Mouse (Mus musculus): ENCODE measurements around the gene Styxl1. TPM values are rescaled to one million over a fixed set of nuclear protein-coding genes. Genes with fewer than 3 reads are reported as not detected.
A peak's percentile ranks its signal among the peaks of the same experiment; 100 is the strongest.

Styxl1 gene
- total and polyA plus RNA-seq, 2 experiments from 2014 or later = 0.42 TPM; not detected in 1

GRCm38 (mm10) chr5:135743741-135744609 is 34.2 kb downstream of the Styxl1 start, which contains the start of gene Tmem120a:
Gene Tmem120a, minus strand, starts transcription at chr5:135744448.
- H3K4me2 ChIP-seq (ENCODE audit: low read depth, low read length) = peak within 1 kb of the TSS; percentile 93
- peak within 1 kb of the TSS; percentile 85 for H3K9ac ChIP-seq (replicated peaks; ENCODE audit: low read depth, low read length)
- H3K27me3 ChIP-seq (ENCODE audit: control insufficient read depth, insufficient read depth, low read length) = no peaks in the 10 kb centered on the region
- under 1% methylated on average over 59 of the region's 60 CpGs for WGBS
- H3K9me3 ChIP-seq (replicated peaks; ENCODE audit: control insufficient read depth, low read length) = peaks cover 6% of the 10 kb centered on the region; the same call in 1 of the 2 replicates
- 0 out of 2 replicates have a peak, but pooled peaks cover 17% of the 10 kb centered on the region for H3K4me1 ChIP-seq (ENCODE audit: control insufficient read depth, insufficient read depth)
- ATAC-seq (ENCODE audit: insufficient read depth, low read depth) = peak; percentile 96
- peak within 1 kb of the TSS; percentile 92 for H3K4me3 ChIP-seq (ENCODE audit: low read depth, low read length)
- TF ChIP-seq EP300 (IDR thresholded peaks at IDR 0.05; ENCODE audit: low read depth) (peak; percentile 67; the same call in 1 of the 2 replicates), CTCF (IDR thresholded peaks at IDR 0.05; ENCODE audit: low read depth) (no peak)
- peaks cover 18% of the 10 kb centered on the region for H3K36me3 ChIP-seq (replicated peaks; ENCODE audit: control insufficient read depth, insufficient read depth, low read length)
- peak within 1 kb of the TSS; percentile 84 for H3K27ac ChIP-seq (ENCODE audit: low read depth)
- DNase-seq (ENCODE audit: low spot score) = peak; percentile 90

GRCm38 (mm10) chr5:135742941-135743740 is 35.0 kb downstream of the Styxl1 start:
- 0 out of 2 replicates have a peak, but pooled peaks cover 17% of the 10 kb centered on the region for H3K4me1 ChIP-seq (ENCODE audit: control insufficient read depth, insufficient read depth)
- peak overlapping the region; percentile 84; the same call in 1 of the 2 replicates for H3K27ac ChIP-seq (ENCODE audit: low read depth)
- peak overlapping the region; percentile 93 for H3K4me2 ChIP-seq (ENCODE audit: low read depth, low read length)
- H3K4me3 ChIP-seq (ENCODE audit: low read depth, low read length) = peak overlapping the region; percentile 92
- peaks cover 18% of the 10 kb centered on the region for H3K36me3 ChIP-seq (replicated peaks; ENCODE audit: control insufficient read depth, insufficient read depth, low read length)
- WGBS = 22% methylated on average over 18 of the region's 18 CpGs
- no peaks in the 10 kb centered on the region for H3K27me3 ChIP-seq (ENCODE audit: control insufficient read depth, insufficient read depth, low read length)
- ATAC-seq (ENCODE audit: insufficient read depth, low read depth) (peak; percentile 31), DNase-seq (ENCODE audit: low spot score) (peak; percentile 57)
- peak overlapping the region; percentile 85 for H3K9ac ChIP-seq (replicated peaks; ENCODE audit: low read depth, low read length)
- H3K9me3 ChIP-seq (replicated peaks; ENCODE audit: control insufficient read depth, low read length) = peaks cover 6% of the 10 kb centered on the region; the same call in 1 of the 2 replicates
- no peak for TF ChIP-seq CTCF (IDR thresholded peaks at IDR 0.05; ENCODE audit: low read depth)
- TF ChIP-seq EP300 (IDR thresholded peaks at IDR 0.05; ENCODE audit: low read depth) = no peak

GRCm38 (mm10) chr5:135742156-135742555 is 36.0 kb downstream of the Styxl1 start:
- H3K27me3 ChIP-seq (ENCODE audit: control insufficient read depth, insufficient read depth, low read length) = no peaks in the 10 kb centered on the region
- no peak for DNase-seq (ENCODE audit: low spot score)
- 51% methylated on average over 10 of the region's 10 CpGs for whole genome bisulfite sequencing
- no peaks in the 10 kb centered on the region for H3K9me3 ChIP-seq (replicated peaks; ENCODE audit: control insufficient read depth, low read length)
- 0 out of 2 replicates have a peak, but pooled peaks cover 17% of the 10 kb centered on the region for H3K4me1 ChIP-seq (ENCODE audit: control insufficient read depth, insufficient read depth)
- H3K9ac ChIP-seq (replicated peaks; ENCODE audit: low read depth, low read length) = no peak overlapping the region
- TF ChIP-seq CTCF (IDR thresholded peaks at IDR 0.05; ENCODE audit: low read depth) (no peak), EP300 (IDR thresholded peaks at IDR 0.05; ENCODE audit: low read depth) (no peak)
- no peak overlapping the region for H3K27ac ChIP-seq (ENCODE audit: low read depth)
- H3K36me3 ChIP-seq (replicated peaks; ENCODE audit: control insufficient read depth, insufficient read depth, low read length) = peaks cover 18% of the 10 kb centered on the region
- ATAC-seq (ENCODE audit: insufficient read depth, low read depth) = no peak
- no peak overlapping the region for H3K4me3 ChIP-seq (ENCODE audit: low read depth, low read length)
- no peak overlapping the region for H3K4me2 ChIP-seq (ENCODE audit: low read depth, low read length)

DNA sequence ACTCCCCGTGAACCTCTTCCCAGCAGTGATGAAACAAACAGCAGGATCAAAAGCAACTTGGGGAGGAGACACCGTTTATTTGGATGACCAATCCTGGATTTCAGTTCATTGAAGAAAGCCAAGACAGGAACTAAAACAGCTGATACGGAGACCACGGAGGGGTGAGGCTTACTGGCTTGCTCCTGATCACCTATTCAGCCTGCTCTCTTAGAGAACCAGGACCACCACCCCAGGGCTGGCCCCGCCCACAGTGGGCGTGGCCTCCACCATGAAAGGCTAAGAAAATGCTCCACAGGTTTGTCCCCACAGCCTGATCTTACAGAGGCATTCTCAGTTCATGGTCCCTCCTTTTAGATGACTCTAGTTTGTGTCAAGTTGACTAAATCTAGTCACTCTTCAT is 39.9 kb downstream of the Styxl1 start:
- H3K9ac ChIP-seq (replicated peaks; ENCODE audit: low read depth, low read length) = no peak overlapping the region
- no peaks in the 10 kb centered on the region for H3K27me3 ChIP-seq (ENCODE audit: control insufficient read depth, insufficient read depth, low read length)
- H3K36me3 ChIP-seq (replicated peaks; ENCODE audit: control insufficient read depth, insufficient read depth, low read length) = peaks cover 54% of the 10 kb centered on the region
- 16% methylated on average over 6 of the region's 6 CpGs for WGBS
- 0 out of 2 replicates have a peak, but pooled peaks cover 6% of the 10 kb centered on the region for H3K4me1 ChIP-seq (ENCODE audit: control insufficient read depth, insufficient read depth)
- no peaks in the 10 kb centered on the region for H3K9me3 ChIP-seq (replicated peaks; ENCODE audit: control insufficient read depth, low read length)
- DNase-seq (ENCODE audit: low spot score) = no peak
- TF ChIP-seq EP300 (IDR thresholded peaks at IDR 0.05; ENCODE audit: low read depth) = no peak
- ATAC-seq (ENCODE audit: insufficient read depth, low read depth) = no peak
- no peak overlapping the region for H3K4me2 ChIP-seq (ENCODE audit: low read depth, low read length)
- no peak overlapping the region for H3K4me3 ChIP-seq (ENCODE audit: low read depth, low read length)
- H3K27ac ChIP-seq (ENCODE audit: low read depth) = no peak overlapping the region

GRCm38 (mm10) chr5:135737154-135737553 is 41.0 kb downstream of the Styxl1 start:
- Histone ChIP-seq H3K9me3 (replicated peaks; ENCODE audit: control insufficient read depth, low read length) (no peaks in the 10 kb centered on the region), H3K9ac (replicated peaks; ENCODE audit: low read depth, low read length) (no peak overlapping the region), H3K27ac (ENCODE audit: low read depth) (no peak overlapping the region), H3K36me3 (replicated peaks; ENCODE audit: control insufficient read depth, insufficient read depth, low read length) (peaks cover 65% of the 10 kb centered on the region), H3K4me1 (ENCODE audit: control insufficient read depth, insufficient read depth) (no peaks in the 10 kb centered on the region), H3K4me2 (ENCODE audit: low read depth, low read length) (no peak overlapping the region), H3K4me3 (ENCODE audit: low read depth, low read length) (no peak overlapping the region), H3K27me3 (ENCODE audit: control insufficient read depth, insufficient read depth, low read length) (no peaks in the 10 kb centered on the region)
- TF ChIP-seq CTCF (IDR thresholded peaks at IDR 0.05; ENCODE audit: low read depth) = peak; percentile 17; the same call in 1 of the 2 replicates
- TF ChIP-seq EP300 (IDR thresholded peaks at IDR 0.05; ENCODE audit: low read depth) = no peak
- 62% methylated on average over 7 of the region's 7 CpGs for WGBS
- DNase-seq (ENCODE audit: low spot score) (no peak), ATAC-seq (ENCODE audit: insufficient read depth, low read depth) (0 out of 2 replicates have a peak, but pooled peaks have one; percentile 12)

Measured in heart, postnatal 0 days (tissue).